Mouse (Mus musculus): ENCODE data around the gene Shank2. TPM values are rescaled to one million over a fixed set of nuclear protein-coding genes. Genes with fewer than 3 reads are reported as not detected.

Gene Shank2
- total RNA-seq, 1 experiment from 2014 or later, result not detected

- no peak for ATAC-seq (replicated peaks; ENCODE audit: insufficient number of reproducible peaks, low FRiP score, low TSS enrichment, poor library complexity, severe bottlenecking)
Observed at GRCm38 (mm10) chr7:144081963-144082362, 80.2 kb downstream of the Shank2 start.

- ATAC-seq (replicated peaks; ENCODE audit: insufficient number of reproducible peaks, low FRiP score, low TSS enrichment, poor library complexity, severe bottlenecking), result no peak
Observed at GRCm38 (mm10) chr7:144087277-144087676, 85.5 kb downstream of the Shank2 start.

DNA sequence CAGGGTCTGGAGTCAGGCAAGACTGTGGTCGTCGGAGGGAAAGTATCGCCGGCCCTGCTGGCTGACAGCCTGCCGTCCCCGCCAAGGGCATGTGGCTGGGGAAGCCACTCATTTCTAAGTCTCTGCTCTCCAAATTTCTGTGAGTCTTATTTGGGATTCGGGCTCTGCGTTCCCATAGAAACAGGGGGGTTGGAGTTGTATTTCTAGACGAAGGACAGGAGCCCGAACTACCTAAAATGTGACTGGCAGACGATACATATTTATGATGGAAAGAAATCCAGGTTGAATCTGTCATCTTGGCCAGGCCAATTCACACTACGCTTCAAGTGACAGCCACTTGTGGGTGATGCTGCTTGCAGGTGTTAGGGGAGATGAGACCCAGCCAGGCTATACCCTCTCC is 92.4 kb downstream of the Shank2 start:
- ATAC-seq (replicated peaks; ENCODE audit: insufficient number of reproducible peaks, low FRiP score, low TSS enrichment, poor library complexity, severe bottlenecking), result no peak

DNA sequence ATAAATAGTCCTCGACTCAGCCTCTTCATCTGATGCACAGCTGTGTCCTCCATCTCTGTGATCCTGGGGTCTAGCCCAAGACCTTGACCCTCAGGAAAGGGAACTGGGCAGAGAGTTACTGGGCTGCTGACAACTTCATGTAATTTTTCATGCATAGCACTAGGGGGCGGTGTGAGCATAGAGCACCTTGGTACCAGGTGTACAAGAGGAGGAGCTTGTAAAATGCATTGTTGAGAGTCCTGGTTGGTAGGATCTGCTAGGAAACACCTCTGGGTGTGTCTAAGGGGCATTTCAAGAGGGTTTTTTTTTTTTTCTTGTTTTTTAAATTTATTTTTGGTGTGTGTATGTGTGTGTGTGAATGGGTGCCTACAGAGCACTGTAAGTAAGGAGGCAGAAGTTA is 95.6 kb downstream of the Shank2 start:
- ATAC-seq (replicated peaks; ENCODE audit: insufficient number of reproducible peaks, low FRiP score, low TSS enrichment, poor library complexity, severe bottlenecking), result no peak

DNA sequence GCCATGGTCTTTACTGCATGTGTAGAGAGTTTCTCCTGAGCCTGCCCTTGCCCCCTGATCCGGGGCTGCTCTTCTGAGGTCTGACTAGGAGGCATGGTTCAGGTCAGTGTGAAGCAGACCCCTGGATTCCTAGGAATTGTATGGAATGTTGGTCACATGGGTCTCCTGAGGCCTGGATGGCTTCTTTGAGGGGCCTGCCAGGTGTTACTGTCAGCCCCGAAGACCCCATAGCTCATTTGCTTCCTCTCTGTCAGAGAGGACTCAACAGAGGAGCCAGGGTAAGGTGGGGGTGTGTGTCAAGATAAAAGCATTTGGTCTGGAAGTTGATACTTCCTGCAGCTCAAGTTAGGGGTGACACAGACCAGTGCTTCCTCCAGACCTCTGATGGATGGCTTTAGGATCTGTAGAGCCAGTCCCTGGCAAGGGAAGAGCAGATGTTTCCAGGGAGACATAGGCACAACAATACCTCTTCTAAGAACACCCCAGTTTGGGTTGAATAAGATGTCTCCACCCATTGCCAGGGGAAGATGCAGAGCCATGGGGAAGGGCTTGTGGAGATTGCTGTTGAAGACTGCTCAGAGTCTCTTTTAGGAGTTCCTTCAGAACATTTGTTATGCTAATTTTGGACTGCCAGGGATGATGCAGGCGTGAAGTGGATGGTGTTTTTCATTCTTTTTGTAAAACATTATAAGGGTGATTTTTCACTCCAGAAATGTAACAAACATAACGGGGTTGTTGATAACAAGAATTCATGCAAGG is 100.7 kb downstream of the Shank2 start:
- no peak for ATAC-seq (replicated peaks; ENCODE audit: insufficient number of reproducible peaks, low FRiP score, low TSS enrichment, poor library complexity, severe bottlenecking)

- no peak for ATAC-seq (replicated peaks; ENCODE audit: insufficient number of reproducible peaks, low FRiP score, low TSS enrichment, poor library complexity, severe bottlenecking)
Observed at GRCm38 (mm10) chr7:144105952-144106351, 104.2 kb downstream of the Shank2 start.

- no peak for ATAC-seq (replicated peaks; ENCODE audit: insufficient number of reproducible peaks, low FRiP score, low TSS enrichment, poor library complexity, severe bottlenecking)
Observed at GRCm38 (mm10) chr7:144106352-144107011, 104.8 kb downstream of the Shank2 start.

GRCm38 (mm10) chr7:144108141-144108540 is 106.4 kb downstream of the Shank2 start:
- ATAC-seq (replicated peaks; ENCODE audit: insufficient number of reproducible peaks, low FRiP score, low TSS enrichment, poor library complexity, severe bottlenecking), result no peak

DNA sequence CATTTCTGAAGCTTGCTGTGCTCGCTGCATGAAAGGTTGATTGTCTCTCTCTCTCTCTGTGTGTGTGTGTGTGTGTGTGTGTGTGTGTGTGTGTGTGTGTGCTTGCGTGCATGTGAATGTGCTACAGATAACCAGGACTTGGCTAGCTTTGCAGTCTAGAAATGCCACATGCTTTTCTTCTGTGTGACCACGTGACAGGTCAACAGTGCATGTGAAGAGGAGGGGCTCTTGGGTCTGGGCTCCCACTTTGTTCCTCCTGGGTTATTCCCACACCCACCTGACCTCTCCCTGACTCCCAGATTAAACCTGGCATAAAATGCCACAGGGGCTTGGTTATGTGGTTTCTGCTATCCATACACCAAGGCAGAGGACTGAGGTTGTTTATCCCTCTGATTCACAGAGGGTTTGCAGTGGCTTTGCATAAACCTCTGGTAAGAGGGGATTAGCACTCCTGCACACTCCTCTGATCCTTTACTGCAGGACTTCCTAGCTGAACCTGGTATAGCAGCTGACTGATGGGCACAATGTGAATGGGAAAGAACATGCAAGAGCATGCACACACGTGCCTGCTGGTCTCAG is 109.4 kb downstream of the Shank2 start:
- ATAC-seq (replicated peaks; ENCODE audit: insufficient number of reproducible peaks, low FRiP score, low TSS enrichment, poor library complexity, severe bottlenecking), result no peak

- no peak for ATAC-seq (replicated peaks; ENCODE audit: insufficient number of reproducible peaks, low FRiP score, low TSS enrichment, poor library complexity, severe bottlenecking)
Observed at GRCm38 (mm10) chr7:144111981-144112380, 110.3 kb downstream of the Shank2 start.

DNA sequence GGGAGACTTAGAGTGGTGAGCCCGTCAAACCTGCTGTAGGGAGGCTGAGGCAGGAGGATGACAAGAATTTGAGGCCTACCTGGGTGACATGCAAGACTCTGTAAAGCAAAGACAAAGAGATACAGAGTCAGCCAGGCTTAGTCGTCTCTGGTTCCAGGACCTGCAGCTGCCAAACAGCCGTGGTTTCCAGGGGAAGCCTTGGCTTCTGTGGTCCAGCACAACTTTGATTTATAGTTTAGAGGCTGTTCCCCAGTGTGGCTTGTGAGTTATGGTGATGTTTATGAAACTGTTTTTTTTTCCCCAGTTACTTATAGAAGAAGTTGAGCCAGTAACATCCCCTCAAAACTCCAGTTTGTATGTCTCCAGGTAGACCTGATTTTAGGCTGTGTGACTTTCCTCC is 112.5 kb downstream of the Shank2 start:
- ATAC-seq (replicated peaks; ENCODE audit: insufficient number of reproducible peaks, low FRiP score, low TSS enrichment, poor library complexity, severe bottlenecking), result no peak

DNA sequence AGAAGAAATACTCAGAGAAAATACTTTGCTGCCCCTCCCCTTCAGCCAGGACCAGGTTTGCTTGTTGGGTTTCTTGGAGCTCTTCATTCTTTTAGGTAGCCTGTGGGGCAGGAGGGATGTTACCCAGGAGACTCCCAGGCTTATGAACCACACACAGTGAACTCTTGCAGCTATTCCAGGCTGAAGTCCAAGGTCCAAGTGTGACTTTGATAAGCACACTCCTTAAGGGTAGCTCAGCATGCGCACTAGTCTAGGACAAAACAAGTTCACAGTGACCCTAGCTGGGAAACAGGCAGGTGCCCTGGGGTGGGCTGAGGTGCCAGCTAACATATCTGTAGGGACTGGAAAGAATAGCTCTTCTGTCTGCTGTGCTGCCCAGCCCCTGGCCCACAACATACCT is 117.8 kb downstream of the Shank2 start:
- no peak for ATAC-seq (replicated peaks; ENCODE audit: insufficient number of reproducible peaks, low FRiP score, low TSS enrichment, poor library complexity, severe bottlenecking)

- no peak for ATAC-seq (replicated peaks; ENCODE audit: insufficient number of reproducible peaks, low FRiP score, low TSS enrichment, poor library complexity, severe bottlenecking)
Observed at GRCm38 (mm10) chr7:144132699-144133387, 131.1 kb downstream of the Shank2 start.

- no peak for ATAC-seq (replicated peaks; ENCODE audit: insufficient number of reproducible peaks, low FRiP score, low TSS enrichment, poor library complexity, severe bottlenecking)
Observed at GRCm38 (mm10) chr7:144133388-144133998, 131.8 kb downstream of the Shank2 start.

- ATAC-seq (replicated peaks; ENCODE audit: insufficient number of reproducible peaks, low FRiP score, low TSS enrichment, poor library complexity, severe bottlenecking), result no peak
Observed at GRCm38 (mm10) chr7:144134699-144135098, 133.0 kb downstream of the Shank2 start.

GRCm38 (mm10) chr7:144137827-144138226 is 136.1 kb downstream of the Shank2 start:
- ATAC-seq (replicated peaks; ENCODE audit: insufficient number of reproducible peaks, low FRiP score, low TSS enrichment, poor library complexity, severe bottlenecking), result no peak

- ATAC-seq (replicated peaks; ENCODE audit: insufficient number of reproducible peaks, low FRiP score, low TSS enrichment, poor library complexity, severe bottlenecking), result no peak
Observed at GRCm38 (mm10) chr7:144138476-144138875, 136.7 kb downstream of the Shank2 start.

- no peak for ATAC-seq (replicated peaks; ENCODE audit: insufficient number of reproducible peaks, low FRiP score, low TSS enrichment, poor library complexity, severe bottlenecking)
Observed at GRCm38 (mm10) chr7:144139691-144140090, 138.0 kb downstream of the Shank2 start.

GRCm38 (mm10) chr7:144140470-144140869 is 138.7 kb downstream of the Shank2 start:
- ATAC-seq (replicated peaks; ENCODE audit: insufficient number of reproducible peaks, low FRiP score, low TSS enrichment, poor library complexity, severe bottlenecking), result no peak
